Mouse (Mus musculus) telencephalon, adult 2 months (tissue): ENCODE data around the gene Olfr1440.
A peak's percentile ranks its signal among the peaks of the same experiment; 100 is the strongest.

ENCODE experiments used
- DNase-seq: peaks from one replicate; pipeline ENCODE4 v3.0.0-alpha.2; 2011; ENCODE audit warnings: low read depth, low spot score

The Olfr1440 gene

GRCm38 (mm10) chr19:12386979-12387378 lies at the start of gene Olfr1440:
TSS of gene Olfr1440 (plus strand) at chr19:12387279.
- no peak for DNase-seq

GRCm38 (mm10) chr19:12373004-12373403 lies 14.1 kb upstream of the Olfr1440 start:
- DNase-seq = no peak

GRCm38 (mm10) chr19:12374465-12375025 lies 12.5 kb upstream of the Olfr1440 start:
- DNase-seq = peak; percentile 74

GRCm38 (mm10) chr19:12413737-12414136 lies 26.7 kb downstream of the Olfr1440 start:
- peak; percentile 51 for DNase-seq

GRCm38 (mm10) chr19:12417361-12417760 lies 30.3 kb downstream of the Olfr1440 start, which contains the start of gene Olfr1441:
TSS of gene Olfr1441 (plus strand) at chr19:12417433.
- no peak for DNase-seq

GRCm38 (mm10) chr19:12418312-12418711 lies 31.2 kb downstream of the Olfr1440 start:
- DNase-seq = no peak

- no peak for DNase-seq
Observed at GRCm38 (mm10) chr19:12420555-12420954, 33.5 kb downstream of the Olfr1440 start.

- no peak for DNase-seq
Observed at GRCm38 (mm10) chr19:12421680-12422079, 34.6 kb downstream of the Olfr1440 start.

- no peak for DNase-seq
Observed at GRCm38 (mm10) chr19:12427101-12427500, 40.0 kb downstream of the Olfr1440 start.

GRCm38 (mm10) chr19:12427605-12428004 lies 40.5 kb downstream of the Olfr1440 start, which contains the start of gene Pfpl:
TSS of gene Pfpl (plus strand) at chr19:12427905.
- DNase-seq = no peak

- no peak for DNase-seq
Observed at GRCm38 (mm10) chr19:12433033-12433432, 46.0 kb downstream of the Olfr1440 start.

GRCm38 (mm10) chr19:12435011-12435416 lies 47.9 kb downstream of the Olfr1440 start:
- DNase-seq = no peak

GRCm38 (mm10) chr19:12435750-12436524 lies 48.9 kb downstream of the Olfr1440 start:
- DNase-seq = no peak

GRCm38 (mm10) chr19:12439581-12439980 lies 52.5 kb downstream of the Olfr1440 start:
- no peak for DNase-seq

GRCm38 (mm10) chr19:12440103-12440725 lies 53.1 kb downstream of the Olfr1440 start:
- DNase-seq = no peak

- DNase-seq = no peak
Observed at GRCm38 (mm10) chr19:12442560-12442959, 55.5 kb downstream of the Olfr1440 start.

- DNase-seq = no peak
Observed at GRCm38 (mm10) chr19:12445014-12445413, 57.9 kb downstream of the Olfr1440 start.
